Mouse (Mus musculus) stomach, embryonic 15.5 days (tissue): Measurements from ENCODE around the gene Zc3hav1. TPM values are rescaled to one million over a fixed set of nuclear protein-coding genes. Genes with fewer than 3 reads are reported as not detected.

Experiments
- ATAC-seq: fragments of 200-750 bp; cut with Nextera tagmentation; 2 replicates; pipeline ENCODE4 v1.8.0; 2017; ENCODE audit warnings: low read depth, moderate number of reproducible peaks, moderate TSS enrichment; ENCODE audit not compliant: insufficient read depth, low FRiP score
- H3K27ac ChIP-seq: fragments of 300-500 bp; sonication (generic); 2 replicates; pipeline ENCODE4 v1.5.1; 2015; ENCODE audit warnings: mild to moderate bottlenecking, inconsistent platforms
- H3K27me3 ChIP-seq: fragments of 300-500 bp; sonication (generic); replicated peaks from 2 replicates; pipeline ENCODE4 v1.6.1; 2015; ENCODE audit warnings: inconsistent platforms
- H3K36me3 ChIP-seq: fragments of 300-500 bp; sonication (generic); 2 replicates; pipeline ENCODE4 v1.6.1; 2015; ENCODE audit warnings: inconsistent platforms
- H3K4me1 ChIP-seq: fragments of 300-500 bp; sonication (generic); 2 replicates; pipeline ENCODE4 v1.6.1; 2015; ENCODE audit warnings: inconsistent platforms
- H3K4me2 ChIP-seq: fragments of 300-500 bp; sonication (generic); 2 replicates; pipeline ENCODE4 v1.6.1; 2015; ENCODE audit warnings: mild to moderate bottlenecking, inconsistent platforms
- H3K4me3 ChIP-seq: fragments of 300-500 bp; sonication (generic); replicated peaks from 2 replicates; pipeline ENCODE4 v1.5.1; 2015; ENCODE audit warnings: inconsistent platforms
- H3K9ac ChIP-seq: fragments of 300-500 bp; sonication (generic); 2 replicates; pipeline ENCODE4 v1.6.1; 2015; ENCODE audit warnings: inconsistent platforms
- H3K9me3 ChIP-seq: fragments of 300-500 bp; sonication (generic); 2 replicates; pipeline ENCODE4 v1.6.1; 2016; ENCODE audit warnings: inconsistent platforms
- WGBS: fragments of 180-500 bp; shearing (Covaris S2); methylation state at CpG from one replicate; pipeline ENCODE4 v1.1.7; 2015; 5-methylcytosine and 5-hydroxymethylcytosine counted together
- polyA plus RNA-seq: library from polyadenylated mRNA; unstranded; fragments of >200 nt; fragmentation: Nextera tagmentation; extraction: Ambion mirVana; gene quantifications from 2 replicates; pipeline ENCODE4 v1.2.1, GENCODE M21; 2015

The Zc3hav1 gene
- polyA plus RNA-seq, 1 experiment from 2014 or later: 12.1 TPM

- Histone ChIP-seq H3K4me3 (no peak overlapping the region), H3K27me3 (no peaks in the 10 kb centered on the region), H3K4me1 (no peaks in the 10 kb centered on the region), H3K27ac (no peak overlapping the region), H3K36me3 (no peaks in the 10 kb centered on the region), H3K9ac (no peak overlapping the region), H3K9me3 (no peaks in the 10 kb centered on the region), H3K4me2 (no peak overlapping the region)
- no peak for ATAC-seq
- WGBS: 29% methylated on average over 4 of the region's 4 CpGs
These were observed 27.8 kb downstream of the Zc3hav1 start for GRCm38 (mm10) chr6:38326596-38326995.

- Histone ChIP-seq H3K4me1 (no peaks in the 10 kb centered on the region), H3K4me3 (no peak overlapping the region), H3K9me3 (no peaks in the 10 kb centered on the region), H3K9ac (no peak overlapping the region), H3K36me3 (0 out of 2 replicates have a peak, but pooled peaks cover 5% of the 10 kb centered on the region), H3K27me3 (no peaks in the 10 kb centered on the region), H3K4me2 (no peak overlapping the region), H3K27ac (no peak overlapping the region)
- no peak for ATAC-seq
- 92% methylated on average over 9 of the region's 9 CpGs for WGBS
These were observed 33.8 kb downstream of the Zc3hav1 start for GRCm38 (mm10) chr6:38320621-38321020.

GRCm38 (mm10) chr6:38316050-38316449 lies 38.4 kb downstream of the Zc3hav1 start:
- WGBS: 89% methylated on average over 4 of the region's 4 CpGs
- 0 out of 2 replicates have a peak, but pooled peaks cover 3% of the 10 kb centered on the region for H3K36me3 ChIP-seq

GRCm38 (mm10) chr6:38309741-38310140 lies 44.7 kb downstream of the Zc3hav1 start:
- Histone ChIP-seq H3K4me2 (no peak overlapping the region), H3K36me3 (no peaks in the 10 kb centered on the region), H3K9me3 (no peaks in the 10 kb centered on the region), H3K4me1 (no peaks in the 10 kb centered on the region), H3K27ac (no peak overlapping the region), H3K9ac (no peak overlapping the region), H3K27me3 (no peaks in the 10 kb centered on the region), H3K4me3 (no peak overlapping the region)
- ATAC-seq: no peak

More at GRCm38 (mm10) chr6:38316050-38316449, 38.4 kb downstream of the Zc3hav1 start:
- H3K4me3 ChIP-seq: no peak overlapping the region
- H3K9ac ChIP-seq: no peak overlapping the region
- ATAC-seq: no peak
- H3K4me2 ChIP-seq: no peak overlapping the region
- H3K27me3 ChIP-seq: no peaks in the 10 kb centered on the region
- no peaks in the 10 kb centered on the region for H3K9me3 ChIP-seq
- H3K27ac ChIP-seq: no peak overlapping the region
- no peaks in the 10 kb centered on the region for H3K4me1 ChIP-seq

- H3K9me3 ChIP-seq: no peaks in the 10 kb centered on the region
- no peak overlapping the region for H3K9ac ChIP-seq
- H3K4me2 ChIP-seq: no peak overlapping the region
- H3K4me3 ChIP-seq: no peak overlapping the region
- 0 out of 2 replicates have a peak, but pooled peaks cover 3% of the 10 kb centered on the region for H3K36me3 ChIP-seq
- no peaks in the 10 kb centered on the region for H3K27me3 ChIP-seq
- ATAC-seq: no peak
- WGBS: 74% methylated on average over 3 of the region's 3 CpGs
- H3K27ac ChIP-seq: no peak overlapping the region
- H3K4me1 ChIP-seq: no peaks in the 10 kb centered on the region
These were observed 49.4 kb downstream of the Zc3hav1 start for GRCm38 (mm10) chr6:38304981-38305380.

- ATAC-seq: peak; percentile 96
- Histone ChIP-seq H3K9ac (peak within 1 kb of the TSS; percentile 90), H3K4me1 (0 out of 2 replicates have a peak, but pooled peaks cover 4% of the 10 kb centered on the region), H3K36me3 (peaks cover 18% of the 10 kb centered on the region), H3K4me2 (peak within 1 kb of the TSS; percentile 69), H3K9me3 (no peaks in the 10 kb centered on the region), H3K27ac (peak within 1 kb of the TSS; percentile 97), H3K4me3 (peak within 1 kb of the TSS; percentile 86), H3K27me3 (no peaks in the 10 kb centered on the region)
- under 1% methylated on average over 65 of the region's 70 CpGs for WGBS
These were observed 55.5 kb downstream of the Zc3hav1 start, which contains the start of gene Zc3hav1l for GRCm38 (mm10) chr6:38298761-38299401. Gene Zc3hav1l (minus strand): TSS chr6:38299259.

- 0 out of 2 replicates have a peak, but pooled peaks cover 4% of the 10 kb centered on the region for H3K4me1 ChIP-seq
- H3K9me3 ChIP-seq: no peaks in the 10 kb centered on the region
- peak overlapping the region; percentile 97 for H3K27ac ChIP-seq
- H3K4me3 ChIP-seq: peak overlapping the region; percentile 86
- peak overlapping the region; percentile 69 for H3K4me2 ChIP-seq
- WGBS: 0% methylated on average over 10 of the region's 10 CpGs
- no peak for ATAC-seq
- no peaks in the 10 kb centered on the region for H3K27me3 ChIP-seq
- H3K9ac ChIP-seq: peak overlapping the region; percentile 90
- H3K36me3 ChIP-seq: peaks cover 16% of the 10 kb centered on the region
These were observed 56.2 kb downstream of the Zc3hav1 start for GRCm38 (mm10) chr6:38298246-38298635.

- H3K4me2 ChIP-seq: peak overlapping the region; percentile 69
- no peaks in the 10 kb centered on the region for H3K27me3 ChIP-seq
- 0 out of 2 replicates have a peak, but pooled peaks cover 4% of the 10 kb centered on the region for H3K4me1 ChIP-seq
- H3K9ac ChIP-seq: peak overlapping the region; percentile 90; the same call in 1 of the 2 replicates
- H3K27ac ChIP-seq: peak overlapping the region; percentile 97
- H3K36me3 ChIP-seq: peaks cover 16% of the 10 kb centered on the region
- peak overlapping the region; percentile 86 for H3K4me3 ChIP-seq
- 32% methylated on average over 12 of the region's 12 CpGs for WGBS
- no peaks in the 10 kb centered on the region for H3K9me3 ChIP-seq
- no peak for ATAC-seq
These were observed 56.7 kb downstream of the Zc3hav1 start for GRCm38 (mm10) chr6:38297580-38298245.

- WGBS: 71% methylated on average over 3 of the region's 3 CpGs
- H3K4me2 ChIP-seq: no peak overlapping the region
- no peaks in the 10 kb centered on the region for H3K9me3 ChIP-seq
- no peaks in the 10 kb centered on the region for H3K27me3 ChIP-seq
- no peak overlapping the region for H3K9ac ChIP-seq
- H3K27ac ChIP-seq: no peak overlapping the region
- ATAC-seq: no peak
- 0 out of 2 replicates have a peak, but pooled peaks cover 4% of the 10 kb centered on the region for H3K4me1 ChIP-seq
- no peak overlapping the region for H3K4me3 ChIP-seq
- H3K36me3 ChIP-seq: peaks cover 23% of the 10 kb centered on the region
These were observed 60.7 kb downstream of the Zc3hav1 start for GRCm38 (mm10) chr6:38293708-38294107.

GRCm38 (mm10) chr6:38292871-38293646 lies 61.3 kb downstream of the Zc3hav1 start:
- ATAC-seq: no peak
- Histone ChIP-seq H3K4me3 (no peak overlapping the region), H3K9ac (no peak overlapping the region), H3K27ac (no peak overlapping the region), H3K36me3 (peaks cover 24% of the 10 kb centered on the region), H3K4me2 (no peak overlapping the region), H3K27me3 (no peaks in the 10 kb centered on the region), H3K4me1 (0 out of 2 replicates have a peak, but pooled peaks cover 4% of the 10 kb centered on the region), H3K9me3 (no peaks in the 10 kb centered on the region)
- 73% methylated on average over 11 of the region's 11 CpGs for WGBS

- Histone ChIP-seq H3K27me3 (no peaks in the 10 kb centered on the region), H3K36me3 (peaks cover 31% of the 10 kb centered on the region), H3K9ac (no peak overlapping the region), H3K9me3 (0 out of 2 replicates have a peak, but pooled peaks cover 4% of the 10 kb centered on the region), H3K4me3 (no peak overlapping the region), H3K4me1 (no peaks in the 10 kb centered on the region), H3K27ac (no peak overlapping the region), H3K4me2 (no peak overlapping the region)
- 98% methylated on average over 19 of the region's 19 CpGs for WGBS
- no peak for ATAC-seq
These were observed 70.0 kb downstream of the Zc3hav1 start for GRCm38 (mm10) chr6:38284422-38284821.
